Mouse (Mus musculus): ENCODE measurements around the gene Lrrc74b. TPM values are rescaled to one million over a fixed set of nuclear protein-coding genes. Genes with fewer than 3 reads are reported as not detected.
"Not testable (repeated sequence)": the region's sequence is repeated elsewhere in the genome, so short reads cannot be mapped to it uniquely, and the experiment has no call there.

Gene Lrrc74b
- polyA plus RNA-seq, 1 experiment from 2014 or later: 0.24 TPM

GRCm38 (mm10) chr16:17563580-17563979, 2.5 kb upstream of the Lrrc74b start:
- H3K36me3 ChIP-seq: no peaks in the 10 kb centered on the region
- peaks cover 21% of the 10 kb centered on the region for H3K27me3 ChIP-seq (replicated peaks)
- ATAC-seq (ENCODE audit: low FRiP score, low read depth): no peak
- H3K4me2 ChIP-seq (replicated peaks): no peak overlapping the region
- no peak overlapping the region for H3K27ac ChIP-seq
- WGBS: 39% methylated on average over 1 of the region's 1 CpGs
- H3K4me1 ChIP-seq: peaks cover 24% of the 10 kb centered on the region
- no peak overlapping the region for H3K9ac ChIP-seq
- no peak overlapping the region for H3K4me3 ChIP-seq
- H3K9me3 ChIP-seq: no peaks in the 10 kb centered on the region

DNA sequence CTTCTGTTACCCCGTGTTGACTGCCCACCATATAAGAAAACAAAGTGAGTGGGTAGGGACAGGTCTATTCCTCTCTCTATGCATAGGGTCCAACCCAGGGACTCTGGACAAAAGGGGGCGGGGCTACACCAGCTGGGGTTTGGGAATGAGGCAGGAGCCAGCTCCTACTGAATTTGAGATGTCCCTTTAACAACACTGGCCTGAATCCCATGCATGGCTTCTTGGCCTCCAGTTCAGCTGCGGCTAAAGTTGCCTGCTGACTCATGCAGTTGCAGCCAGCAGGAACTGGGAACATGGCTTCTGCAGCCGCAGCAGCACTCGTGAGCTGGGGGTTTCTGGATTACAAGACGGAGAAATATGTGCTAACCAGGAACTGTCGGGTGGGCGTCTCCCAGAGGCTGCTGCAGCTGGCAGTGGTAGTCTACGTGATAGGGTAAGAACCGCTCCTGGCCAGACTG, 733 bp upstream of the Lrrc74b start, which contains the start of gene P2rx6:
Gene P2rx6, plus strand, starts transcription at position 135 of the 458 bp plus-strand sequence.
- Histone ChIP-seq H3K27ac (no peak within 1 kb of the TSS), H3K4me1 (peaks cover 31% of the 10 kb centered on the region), H3K9ac (no peak within 1 kb of the TSS), H3K9me3 (no peaks in the 10 kb centered on the region), H3K27me3 (replicated peaks) (peaks cover 25% of the 10 kb centered on the region), H3K4me3 (peak within 1 kb of the TSS; percentile 21), H3K4me2 (replicated peaks) (peak within 1 kb of the TSS; percentile 57), H3K36me3 (no peaks in the 10 kb centered on the region)
- ATAC-seq (ENCODE audit: low FRiP score, low read depth): peak; percentile 12; the same call in 1 of the 2 replicates
- WGBS: 3% methylated on average over 10 of the region's 10 CpGs

GRCm38 (mm10) chr16:17559396-17560027, 1.5 kb downstream of the Lrrc74b start:
- 70% methylated on average over 9 of the region's 9 CpGs for WGBS
- no peak overlapping the region for H3K27ac ChIP-seq
- no peak overlapping the region for H3K9ac ChIP-seq
- peaks cover 38% of the 10 kb centered on the region for H3K4me1 ChIP-seq
- H3K9me3 ChIP-seq: no peaks in the 10 kb centered on the region
- no peak for ATAC-seq (ENCODE audit: low FRiP score, low read depth)
- H3K4me2 ChIP-seq (replicated peaks): peak overlapping the region; percentile 35
- peaks cover 25% of the 10 kb centered on the region for H3K27me3 ChIP-seq (replicated peaks)
- H3K4me3 ChIP-seq: no peak overlapping the region
- H3K36me3 ChIP-seq: no peaks in the 10 kb centered on the region

- Histone ChIP-seq H3K4me2 (replicated peaks) (peak overlapping the region; percentile 35), H3K4me1 (peaks cover 45% of the 10 kb centered on the region), H3K27ac (no peak overlapping the region), H3K9ac (0 out of 2 replicates have a peak overlapping the region, but pooled peaks have one; percentile 5), H3K36me3 (no peaks in the 10 kb centered on the region), H3K27me3 (replicated peaks) (peaks cover 25% of the 10 kb centered on the region), H3K9me3 (no peaks in the 10 kb centered on the region), H3K4me3 (no peak overlapping the region)
- WGBS: under 1% methylated on average over 5 of the region's 5 CpGs
- peak; percentile 45; the same call in 1 of the 2 replicates for ATAC-seq (ENCODE audit: low FRiP score, low read depth)
Measured at GRCm38 (mm10) chr16:17558811-17559210, 2.2 kb downstream of the Lrrc74b start.

- ATAC-seq (ENCODE audit: low FRiP score, low read depth): no peak
- Histone ChIP-seq H3K4me2 (replicated peaks) (peak overlapping the region; percentile 35), H3K27ac (no peak overlapping the region)
Measured at GRCm38 (mm10) chr16:17557947-17558480, 3.0 kb downstream of the Lrrc74b start.

DNA sequence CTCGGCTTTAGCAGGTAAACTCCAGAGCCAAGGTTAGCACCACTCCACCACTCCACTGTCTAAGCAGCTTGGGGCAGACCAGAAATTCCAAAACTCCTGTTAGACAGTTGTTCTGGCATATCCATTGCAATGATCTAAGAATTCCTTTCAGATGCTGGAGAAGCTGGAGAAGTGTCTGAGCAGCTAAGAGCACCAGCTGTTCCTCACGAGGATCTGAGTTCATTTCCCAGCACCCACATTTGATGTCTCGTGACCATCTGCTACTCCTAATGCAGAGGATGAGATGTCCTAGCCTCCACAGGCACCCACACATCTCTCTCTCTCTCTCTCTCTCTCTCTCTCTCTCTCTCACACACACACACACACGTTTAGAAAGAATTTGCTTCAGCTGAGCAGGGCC, 4.1 kb downstream of the Lrrc74b start:
- WGBS: 63% methylated on average over 4 of the region's 4 CpGs
- Histone ChIP-seq H3K4me3 (no peak overlapping the region), H3K27me3 (replicated peaks) (peaks cover 15% of the 10 kb centered on the region), H3K4me1 (peaks cover 44% of the 10 kb centered on the region), H3K36me3 (no peaks in the 10 kb centered on the region), H3K4me2 (replicated peaks) (no peak overlapping the region), H3K9me3 (no peaks in the 10 kb centered on the region), H3K27ac (no peak overlapping the region), H3K9ac (no peak overlapping the region)
- ATAC-seq (ENCODE audit: low FRiP score, low read depth): no peak

More at GRCm38 (mm10) chr16:17557947-17558480, 3.0 kb downstream of the Lrrc74b start:
- no peak overlapping the region for H3K9ac ChIP-seq
- H3K9me3 ChIP-seq: no peaks in the 10 kb centered on the region
- H3K27me3 ChIP-seq (replicated peaks): peaks cover 25% of the 10 kb centered on the region
- H3K4me1 ChIP-seq: peaks cover 47% of the 10 kb centered on the region
- WGBS: 2% methylated on average over 5 of the region's 5 CpGs
- no peaks in the 10 kb centered on the region for H3K36me3 ChIP-seq
- H3K4me3 ChIP-seq: no peak overlapping the region

- Histone ChIP-seq H3K9ac (no peak overlapping the region), H3K27me3 (replicated peaks) (peaks cover 13% of the 10 kb centered on the region), H3K4me1 (peaks cover 37% of the 10 kb centered on the region), H3K4me2 (replicated peaks) (no peak overlapping the region), H3K36me3 (no peaks in the 10 kb centered on the region), H3K27ac (no peak overlapping the region), H3K4me3 (no peak overlapping the region), H3K9me3 (no peaks in the 10 kb centered on the region)
- no peak for ATAC-seq (ENCODE audit: low FRiP score, low read depth)
- 84% methylated on average over 4 of the region's 4 CpGs for WGBS
Measured at GRCm38 (mm10) chr16:17556180-17556579, 4.9 kb downstream of the Lrrc74b start.

DNA sequence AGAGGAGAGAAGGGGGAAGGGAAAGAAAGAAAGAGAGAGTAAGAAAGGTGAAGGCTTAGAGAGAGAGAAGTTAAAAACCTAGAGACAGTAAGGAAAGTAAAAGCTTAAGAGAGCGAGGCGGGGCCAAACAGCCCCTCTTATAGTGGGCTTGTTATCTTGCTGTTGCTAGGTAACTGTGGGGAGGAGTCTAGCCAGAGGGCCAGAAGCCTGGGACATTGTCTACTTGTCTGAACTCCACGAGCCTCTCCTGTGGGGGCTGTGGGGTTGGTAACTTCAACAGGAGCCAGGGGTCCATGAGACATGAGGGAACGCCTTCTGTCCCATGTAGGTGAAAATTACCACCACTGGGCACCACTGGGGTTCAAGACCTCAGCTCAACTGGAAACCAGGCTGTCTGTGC, 6.3 kb downstream of the Lrrc74b start:
- not testable (repeated sequence) for H3K9ac ChIP-seq; H3K27ac ChIP-seq; H3K9me3 ChIP-seq; H3K36me3 ChIP-seq; H3K4me3 ChIP-seq; H3K27me3 ChIP-seq (replicated peaks)
- H3K4me1 ChIP-seq: peaks cover 29% of the 10 kb centered on the region
- ATAC-seq (ENCODE audit: low FRiP score, low read depth): peak; percentile 37; the same call in 1 of the 2 replicates
- WGBS: 8% methylated on average over 4 of the region's 4 CpGs
- peak overlapping the region; percentile 52 for H3K4me2 ChIP-seq (replicated peaks)

DNA sequence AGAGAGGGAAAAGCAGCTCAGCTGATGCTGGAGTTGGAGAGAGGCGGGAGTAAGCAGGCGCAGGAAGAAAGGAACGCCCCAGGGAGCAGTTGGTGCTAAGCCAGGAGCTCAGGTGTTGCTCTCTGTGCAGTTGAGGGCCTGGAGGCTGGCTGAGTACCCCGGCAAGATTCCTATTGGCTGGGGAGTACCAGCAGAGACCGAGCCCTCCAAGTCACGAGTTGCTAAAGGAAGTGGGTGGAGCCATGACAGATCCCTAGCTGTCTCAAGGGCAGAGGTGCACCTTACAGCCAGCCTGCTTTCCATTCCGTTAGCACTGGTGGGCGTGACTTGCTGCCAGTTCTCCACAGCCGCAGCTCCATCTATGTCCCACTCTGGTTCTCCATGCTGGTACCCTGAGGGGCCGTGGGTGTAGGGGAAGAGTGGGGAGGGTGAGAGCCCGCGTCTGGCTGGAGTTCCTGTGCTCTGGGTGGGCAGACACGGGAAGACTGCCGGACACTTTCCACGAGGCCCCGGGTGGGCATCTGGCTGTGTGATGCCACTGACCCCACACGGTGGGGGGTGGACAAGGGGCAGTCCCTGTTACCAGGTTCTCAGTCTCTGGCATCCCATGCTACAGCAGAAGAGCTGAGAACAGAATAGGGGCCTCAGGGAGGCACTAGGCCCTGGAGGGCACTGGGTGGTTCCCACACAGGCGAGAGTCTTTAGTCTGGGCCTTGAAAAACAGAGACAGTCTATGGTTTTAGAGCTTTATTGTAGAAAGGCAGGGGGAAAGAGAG, 6.9 kb downstream of the Lrrc74b start:
- Histone ChIP-seq H3K4me3 (no peak overlapping the region), H3K27me3 (replicated peaks) (peaks cover 4% of the 10 kb centered on the region; the same call in 1 of the 2 replicates), H3K9me3 (no peaks in the 10 kb centered on the region), H3K4me1 (peaks cover 28% of the 10 kb centered on the region), H3K36me3 (no peaks in the 10 kb centered on the region), H3K27ac (no peak overlapping the region; the same call in 1 of the 2 replicates), H3K9ac (peak overlapping the region; percentile 10; the same call in 1 of the 2 replicates), H3K4me2 (replicated peaks) (peak overlapping the region; percentile 52)
- 5% methylated on average over 18 of the region's 18 CpGs for WGBS
- peak; percentile 73 for ATAC-seq (ENCODE audit: low FRiP score, low read depth)

GRCm38 (mm10) chr16:17552837-17553236, 8.2 kb downstream of the Lrrc74b start:
- Histone ChIP-seq H3K4me1 (peaks cover 16% of the 10 kb centered on the region), H3K4me2 (replicated peaks) (no peak overlapping the region), H3K9me3 (no peaks in the 10 kb centered on the region), H3K9ac (no peak overlapping the region), H3K27ac (no peak overlapping the region), H3K4me3 (no peak overlapping the region), H3K36me3 (no peaks in the 10 kb centered on the region), H3K27me3 (replicated peaks) (no peaks in the 10 kb centered on the region)
- ATAC-seq (ENCODE audit: low FRiP score, low read depth): no peak
- 83% methylated on average over 7 of the region's 7 CpGs for WGBS

GRCm38 (mm10) chr16:17542632-17543031, 18.4 kb downstream of the Lrrc74b start:
- 84% methylated on average over 2 of the region's 2 CpGs for WGBS
- ATAC-seq (ENCODE audit: low FRiP score, low read depth): no peak
- H3K9me3 ChIP-seq: no peaks in the 10 kb centered on the region

DNA sequence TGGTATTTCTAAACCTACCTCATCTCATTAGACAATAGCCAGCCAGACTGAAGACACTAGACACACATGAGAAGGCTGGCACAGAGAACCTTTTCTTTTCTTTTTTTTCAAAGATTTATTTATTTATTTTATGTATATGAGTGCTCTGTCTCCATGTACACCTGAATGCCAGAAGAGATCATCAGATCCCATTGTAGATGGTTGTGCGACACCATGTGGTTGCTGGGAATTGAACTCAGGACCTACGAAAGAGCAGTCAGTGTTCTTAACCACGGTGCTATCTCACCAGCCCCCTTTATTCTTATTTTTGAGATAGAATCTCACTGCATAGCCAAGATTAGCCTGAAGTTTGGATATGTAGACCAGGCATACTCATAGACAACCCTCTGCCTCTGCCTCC, 24.5 kb downstream of the Lrrc74b start:
- Histone ChIP-seq H3K4me1 (peaks cover 4% of the 10 kb centered on the region; the same call in 1 of the 2 replicates), H3K4me3 (no peak overlapping the region), H3K9ac (no peak overlapping the region), H3K36me3 (no peaks in the 10 kb centered on the region), H3K4me2 (replicated peaks) (no peak overlapping the region), H3K27me3 (replicated peaks) (no peaks in the 10 kb centered on the region), H3K27ac (no peak overlapping the region), H3K9me3 (no peaks in the 10 kb centered on the region)
- ATAC-seq (ENCODE audit: low FRiP score, low read depth): no peak
- WGBS: 92% methylated on average over 3 of the region's 3 CpGs

More at GRCm38 (mm10) chr16:17542632-17543031, 18.4 kb downstream of the Lrrc74b start:
- no peak overlapping the region for H3K27ac ChIP-seq
- H3K27me3 ChIP-seq (replicated peaks): no peaks in the 10 kb centered on the region
- H3K4me1 ChIP-seq: no peaks in the 10 kb centered on the region
- no peak overlapping the region for H3K9ac ChIP-seq
- H3K4me3 ChIP-seq: no peak overlapping the region
- H3K4me2 ChIP-seq (replicated peaks): no peak overlapping the region
- H3K36me3 ChIP-seq: no peaks in the 10 kb centered on the region
